Mouse (Mus musculus): ENCODE data around the gene Tead1. TPM values are rescaled to one million over a fixed set of nuclear protein-coding genes. Genes with fewer than 3 reads are reported as not detected.

The Tead1 gene
- polyA plus RNA-seq, 1 experiment from 2014 or later = 36.2 TPM

- no peak overlapping the region for H3K4me2 ChIP-seq (replicated peaks; ENCODE audit: low read depth, low read length)
- 69% methylated on average over 10 of the region's 10 CpGs for WGBS
- no peaks in the 10 kb centered on the region for H3K36me3 ChIP-seq (ENCODE audit: control insufficient read depth, insufficient read depth, low read length)
- H3K4me1 ChIP-seq (ENCODE audit: control insufficient read depth, insufficient read depth, low read length) = peaks cover 86% of the 10 kb centered on the region
- H3K9me3 ChIP-seq (ENCODE audit: control insufficient read depth, low read depth, low read length) = no peaks in the 10 kb centered on the region
- H3K9ac ChIP-seq (replicated peaks; ENCODE audit: low read depth, low read length) = no peak overlapping the region
- no peak for ATAC-seq (ENCODE audit: insufficient number of reproducible peaks, insufficient read depth, low FRiP score, low read depth)
- no peaks in the 10 kb centered on the region for H3K27me3 ChIP-seq (ENCODE audit: control insufficient read depth, insufficient read depth, low read length)
- H3K4me3 ChIP-seq (ENCODE audit: low read depth, low read length) = no peak overlapping the region
- H3K27ac ChIP-seq (ENCODE audit: low read length) = no peak overlapping the region
Measured at GRCm38 (mm10) chr7:112693566-112693965, 14.4 kb downstream of the Tead1 start.

- peak overlapping the region; percentile 15; the same call in 1 of the 2 replicates for H3K4me2 ChIP-seq (replicated peaks; ENCODE audit: low read depth, low read length)
- no peaks in the 10 kb centered on the region for H3K9me3 ChIP-seq (ENCODE audit: control insufficient read depth, low read depth, low read length)
- H3K4me1 ChIP-seq (ENCODE audit: control insufficient read depth, insufficient read depth, low read length) = peaks cover 65% of the 10 kb centered on the region
- 38% methylated on average over 4 of the region's 4 CpGs for WGBS
- H3K36me3 ChIP-seq (ENCODE audit: control insufficient read depth, insufficient read depth, low read length) = no peaks in the 10 kb centered on the region
- ATAC-seq (ENCODE audit: insufficient number of reproducible peaks, insufficient read depth, low FRiP score, low read depth) = no peak
- peak overlapping the region; percentile 84 for H3K27ac ChIP-seq (ENCODE audit: low read length)
- no peak overlapping the region for H3K9ac ChIP-seq (replicated peaks; ENCODE audit: low read depth, low read length)
- H3K4me3 ChIP-seq (ENCODE audit: low read depth, low read length) = no peak overlapping the region
- no peaks in the 10 kb centered on the region for H3K27me3 ChIP-seq (ENCODE audit: control insufficient read depth, insufficient read depth, low read length)
Measured at GRCm38 (mm10) chr7:112696777-112697161, 17.7 kb downstream of the Tead1 start.

DNA sequence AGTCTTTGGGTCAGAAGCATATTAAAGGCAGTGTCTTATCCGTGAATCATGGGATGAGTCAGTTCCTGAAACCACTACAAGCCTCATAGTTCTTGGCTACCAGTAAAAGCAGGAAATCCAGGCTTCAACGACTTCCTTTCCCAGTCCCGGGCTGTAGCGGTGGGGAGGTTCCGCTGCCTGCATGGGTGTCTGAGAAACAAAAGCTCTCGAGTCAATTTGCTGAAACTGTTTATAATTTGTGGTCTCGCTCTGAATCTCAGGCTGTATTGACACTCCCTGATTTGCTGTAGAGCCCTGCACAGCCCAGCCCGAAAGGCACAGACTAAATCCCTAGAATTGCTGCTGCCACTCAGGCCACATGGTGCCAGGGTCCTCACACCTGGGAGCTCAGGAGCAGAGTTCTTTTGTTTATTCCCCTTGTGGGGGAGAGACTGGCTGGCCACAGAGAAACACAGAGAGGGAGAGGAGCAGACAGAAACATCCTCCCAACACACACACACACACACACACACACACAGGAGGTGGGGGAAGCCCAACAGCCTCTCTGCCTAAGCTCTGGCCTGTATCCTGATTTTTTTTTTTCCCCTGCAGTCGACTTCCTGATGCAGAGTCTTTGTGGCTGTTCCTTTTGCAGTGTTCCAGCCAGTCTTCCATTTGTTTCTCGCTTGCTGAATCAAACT is 18.2 kb downstream of the Tead1 start:
- H3K36me3 ChIP-seq (ENCODE audit: control insufficient read depth, insufficient read depth, low read length) = no peaks in the 10 kb centered on the region
- no peak overlapping the region for H3K9ac ChIP-seq (replicated peaks; ENCODE audit: low read depth, low read length)
- peak; percentile 73 for ATAC-seq (ENCODE audit: insufficient number of reproducible peaks, insufficient read depth, low FRiP score, low read depth)
- H3K4me2 ChIP-seq (replicated peaks; ENCODE audit: low read depth, low read length) = peak overlapping the region; percentile 25; the same call in 1 of the 2 replicates
- H3K27me3 ChIP-seq (ENCODE audit: control insufficient read depth, insufficient read depth, low read length) = no peaks in the 10 kb centered on the region
- H3K27ac ChIP-seq (ENCODE audit: low read length) = peak overlapping the region; percentile 84
- H3K4me1 ChIP-seq (ENCODE audit: control insufficient read depth, insufficient read depth, low read length) = peaks cover 61% of the 10 kb centered on the region
- WGBS = 5% methylated on average over 10 of the region's 10 CpGs
- no peaks in the 10 kb centered on the region for H3K9me3 ChIP-seq (ENCODE audit: control insufficient read depth, low read depth, low read length)
- H3K4me3 ChIP-seq (ENCODE audit: low read depth, low read length) = no peak overlapping the region

DNA sequence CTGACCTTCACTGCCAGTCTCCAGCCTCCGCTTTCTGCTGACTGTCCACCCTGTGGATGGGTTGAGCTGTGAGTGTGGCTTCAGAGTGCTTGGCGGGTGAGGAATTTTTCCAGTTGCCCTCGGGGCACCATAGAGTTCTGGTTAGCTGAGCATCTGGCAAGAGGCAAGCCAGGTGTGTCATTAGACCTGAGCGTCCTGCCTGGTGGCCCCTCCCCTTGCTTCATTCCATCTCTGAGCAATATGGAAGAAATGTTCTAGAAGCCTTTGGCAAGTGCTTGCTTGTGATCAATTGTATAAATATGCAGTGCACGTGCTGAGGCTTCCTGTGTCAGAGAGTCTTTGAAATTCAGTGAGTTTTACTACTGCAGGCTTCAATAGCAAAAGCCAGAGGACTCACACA is 21.0 kb downstream of the Tead1 start:
- no peaks in the 10 kb centered on the region for H3K9me3 ChIP-seq (ENCODE audit: control insufficient read depth, low read depth, low read length)
- H3K4me3 ChIP-seq (ENCODE audit: low read depth, low read length) = no peak overlapping the region
- no peak overlapping the region for H3K4me2 ChIP-seq (replicated peaks; ENCODE audit: low read depth, low read length)
- no peak overlapping the region for H3K9ac ChIP-seq (replicated peaks; ENCODE audit: low read depth, low read length)
- no peak overlapping the region for H3K27ac ChIP-seq (ENCODE audit: low read length)
- no peaks in the 10 kb centered on the region for H3K27me3 ChIP-seq (ENCODE audit: control insufficient read depth, insufficient read depth, low read length)
- H3K4me1 ChIP-seq (ENCODE audit: control insufficient read depth, insufficient read depth, low read length) = peaks cover 41% of the 10 kb centered on the region
- 45% methylated on average over 5 of the region's 5 CpGs for WGBS
- no peaks in the 10 kb centered on the region for H3K36me3 ChIP-seq (ENCODE audit: control insufficient read depth, insufficient read depth, low read length)
- no peak for ATAC-seq (ENCODE audit: insufficient number of reproducible peaks, insufficient read depth, low FRiP score, low read depth)

GRCm38 (mm10) chr7:112703341-112703740 is 24.2 kb downstream of the Tead1 start:
- Histone ChIP-seq H3K27ac (ENCODE audit: low read length) (no peak overlapping the region), H3K9me3 (ENCODE audit: control insufficient read depth, low read depth, low read length) (no peaks in the 10 kb centered on the region), H3K4me1 (ENCODE audit: control insufficient read depth, insufficient read depth, low read length) (peaks cover 19% of the 10 kb centered on the region), H3K9ac (replicated peaks; ENCODE audit: low read depth, low read length) (no peak overlapping the region), H3K4me3 (ENCODE audit: low read depth, low read length) (no peak overlapping the region), H3K27me3 (ENCODE audit: control insufficient read depth, insufficient read depth, low read length) (no peaks in the 10 kb centered on the region), H3K36me3 (ENCODE audit: control insufficient read depth, insufficient read depth, low read length) (no peaks in the 10 kb centered on the region), H3K4me2 (replicated peaks; ENCODE audit: low read depth, low read length) (no peak overlapping the region)
- no peak for ATAC-seq (ENCODE audit: insufficient number of reproducible peaks, insufficient read depth, low FRiP score, low read depth)
- 72% methylated on average over 4 of the region's 4 CpGs for WGBS

DNA sequence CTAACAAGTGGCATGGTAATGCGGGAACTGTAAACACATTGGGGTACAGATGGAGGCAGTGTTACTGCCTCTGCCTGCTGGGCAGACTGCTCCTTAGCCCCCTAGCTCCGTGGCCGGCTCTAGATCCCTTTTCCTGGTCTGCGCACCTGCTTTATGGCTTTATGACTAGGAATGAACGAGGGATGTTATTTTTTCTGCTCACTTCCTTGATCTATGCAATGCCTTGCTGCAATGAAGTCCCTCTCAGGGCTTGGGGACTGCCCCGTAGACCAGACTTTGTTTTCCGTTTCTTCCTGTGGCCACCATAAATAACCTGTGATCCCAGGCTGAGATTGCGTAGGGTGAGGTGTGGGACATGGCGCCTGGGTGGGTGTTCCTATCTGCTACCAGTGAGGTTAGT is 26.8 kb downstream of the Tead1 start:
- Histone ChIP-seq H3K27ac (ENCODE audit: low read length) (no peak overlapping the region), H3K4me1 (ENCODE audit: control insufficient read depth, insufficient read depth, low read length) (peaks cover 15% of the 10 kb centered on the region), H3K27me3 (ENCODE audit: control insufficient read depth, insufficient read depth, low read length) (no peaks in the 10 kb centered on the region), H3K4me3 (ENCODE audit: low read depth, low read length) (no peak overlapping the region), H3K9ac (replicated peaks; ENCODE audit: low read depth, low read length) (no peak overlapping the region), H3K36me3 (ENCODE audit: control insufficient read depth, insufficient read depth, low read length) (no peaks in the 10 kb centered on the region), H3K4me2 (replicated peaks; ENCODE audit: low read depth, low read length) (no peak overlapping the region), H3K9me3 (ENCODE audit: control insufficient read depth, low read depth, low read length) (no peaks in the 10 kb centered on the region)
- 72% methylated on average over 9 of the region's 9 CpGs for WGBS
- no peak for ATAC-seq (ENCODE audit: insufficient number of reproducible peaks, insufficient read depth, low FRiP score, low read depth)

DNA sequence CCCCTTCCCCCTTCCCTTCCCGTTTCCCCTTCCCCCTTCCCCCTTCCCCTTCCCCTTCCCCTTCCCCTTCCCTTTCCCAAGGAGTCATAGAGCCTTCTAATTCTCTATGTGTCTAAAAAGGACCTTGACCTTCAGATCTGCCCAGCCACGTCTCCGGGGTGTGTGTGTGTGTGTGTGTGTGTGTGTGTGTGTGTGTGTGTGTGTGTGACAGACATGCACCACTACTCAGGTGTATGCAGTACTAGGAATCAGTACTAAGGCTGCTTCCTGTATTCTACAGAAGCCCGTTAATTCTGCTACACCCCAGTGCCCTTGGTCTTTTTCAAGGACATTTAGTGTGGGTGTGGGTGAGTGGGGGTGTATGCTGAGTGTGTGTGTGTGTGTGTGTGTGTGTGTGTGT is 27.6 kb downstream of the Tead1 start:
- WGBS = 58% methylated on average over 3 of the region's 4 CpGs
- no peaks in the 10 kb centered on the region for H3K9me3 ChIP-seq (ENCODE audit: control insufficient read depth, low read depth, low read length)
- peaks cover 16% of the 10 kb centered on the region for H3K4me1 ChIP-seq (ENCODE audit: control insufficient read depth, insufficient read depth, low read length)
- no peak overlapping the region for H3K27ac ChIP-seq (ENCODE audit: low read length)
- no peak for ATAC-seq (ENCODE audit: insufficient number of reproducible peaks, insufficient read depth, low FRiP score, low read depth)
- no peak overlapping the region for H3K4me3 ChIP-seq (ENCODE audit: low read depth, low read length)
- H3K4me2 ChIP-seq (replicated peaks; ENCODE audit: low read depth, low read length) = no peak overlapping the region
- no peaks in the 10 kb centered on the region for H3K27me3 ChIP-seq (ENCODE audit: control insufficient read depth, insufficient read depth, low read length)
- H3K36me3 ChIP-seq (ENCODE audit: control insufficient read depth, insufficient read depth, low read length) = no peaks in the 10 kb centered on the region
- H3K9ac ChIP-seq (replicated peaks; ENCODE audit: low read depth, low read length) = no peak overlapping the region

DNA sequence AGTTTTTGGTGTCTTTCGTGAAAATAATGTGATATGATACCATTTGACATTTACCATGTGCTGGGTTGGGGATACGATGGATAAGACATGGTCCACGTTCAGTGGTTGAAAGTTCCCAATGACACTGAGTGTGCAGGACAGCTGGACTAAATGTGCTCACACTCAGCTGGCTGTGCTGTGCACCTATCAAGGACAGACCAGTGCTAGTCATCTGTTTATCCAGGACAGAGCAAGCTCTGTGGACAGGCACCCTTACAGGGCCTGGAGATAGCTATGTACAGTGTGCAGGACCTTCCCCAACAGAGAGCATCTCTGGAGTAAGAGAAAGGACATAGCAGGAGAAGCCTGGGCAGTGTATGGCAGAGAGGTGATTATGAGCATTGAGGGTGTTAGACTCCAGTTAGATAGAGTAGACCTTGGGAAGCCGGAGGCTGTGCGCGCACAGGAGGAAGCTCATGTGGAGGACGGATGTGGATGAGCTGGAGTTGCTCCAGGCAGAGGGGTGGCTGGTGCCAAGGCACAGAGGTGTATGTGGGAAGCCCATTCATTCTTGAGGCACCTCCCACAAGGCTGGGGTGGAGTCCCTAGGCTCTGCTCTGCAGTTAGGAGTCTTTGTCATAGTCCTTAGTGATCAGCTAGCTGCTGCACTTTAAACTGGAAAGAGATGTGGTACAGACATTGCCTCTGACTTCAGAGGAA is 31.4 kb downstream of the Tead1 start:
- H3K4me1 ChIP-seq (ENCODE audit: control insufficient read depth, insufficient read depth, low read length) = peaks cover 15% of the 10 kb centered on the region
- no peak overlapping the region for H3K27ac ChIP-seq (ENCODE audit: low read length)
- H3K9ac ChIP-seq (replicated peaks; ENCODE audit: low read depth, low read length) = no peak overlapping the region
- no peaks in the 10 kb centered on the region for H3K27me3 ChIP-seq (ENCODE audit: control insufficient read depth, insufficient read depth, low read length)
- no peak for ATAC-seq (ENCODE audit: insufficient number of reproducible peaks, insufficient read depth, low FRiP score, low read depth)
- no peaks in the 10 kb centered on the region for H3K36me3 ChIP-seq (ENCODE audit: control insufficient read depth, insufficient read depth, low read length)
- H3K9me3 ChIP-seq (ENCODE audit: control insufficient read depth, low read depth, low read length) = no peaks in the 10 kb centered on the region
- H3K4me3 ChIP-seq (ENCODE audit: low read depth, low read length) = no peak overlapping the region
- H3K4me2 ChIP-seq (replicated peaks; ENCODE audit: low read depth, low read length) = no peak overlapping the region
- WGBS = 73% methylated on average over 7 of the region's 7 CpGs

All from stomach, embryonic 14.5 days (tissue).